Mouse (Mus musculus) heart, embryonic 16.5 days (tissue): ENCODE data around the gene Hoxd11. TPM values are rescaled to one million over a fixed set of nuclear protein-coding genes. Genes with fewer than 3 reads are reported as not detected.
A peak's percentile ranks its signal among the peaks of the same experiment; 100 is the strongest.

Experiments
- ATAC-seq: fragments of 200-750 bp; cut with Nextera tagmentation; replicated peaks from 2 replicates; pipeline ENCODE4 v1.8.0; 2017; ENCODE audit warnings: moderate number of reproducible peaks; ENCODE audit not compliant: insufficient read depth, low FRiP score; ENCODE audit errors: extremely low read depth
- H3K27ac ChIP-seq: fragments of 300-500 bp; sonication (generic); 2 replicates; pipeline ENCODE4 v1.5.1; 2014; ENCODE audit warnings: mild to moderate bottlenecking, low read length, control low read depth, moderate library complexity
- H3K27me3 ChIP-seq: fragments of 300-500 bp; sonication (generic); 2 replicates; pipeline ENCODE4 v1.6.1; 2014; ENCODE audit warnings: low read length, mixed read lengths; ENCODE audit not compliant: control insufficient read depth, insufficient read depth
- H3K36me3 ChIP-seq: fragments of 300-500 bp; sonication (generic); 2 replicates; pipeline ENCODE4 v1.6.1; 2014; ENCODE audit not compliant: control insufficient read depth, insufficient read depth
- H3K4me1 ChIP-seq: fragments of 300-500 bp; sonication (generic); 2 replicates; pipeline ENCODE4 v1.6.1; 2014; ENCODE audit warnings: low read length, mixed read lengths; ENCODE audit not compliant: control insufficient read depth, insufficient read depth
- H3K4me2 ChIP-seq: fragments of 300-500 bp; sonication (generic); 2 replicates; pipeline ENCODE4 v1.6.1; 2014; ENCODE audit warnings: low read depth, mild to moderate bottlenecking, control low read depth, low read length
- H3K4me3 ChIP-seq: fragments of 300-500 bp; sonication (generic); 2 replicates; pipeline ENCODE4 v1.5.1; 2014; ENCODE audit warnings: mild to moderate bottlenecking, control low read depth, low read length
- H3K9ac ChIP-seq: fragments of 300-500 bp; sonication (generic); 2 replicates; pipeline ENCODE4 v1.6.1; 2014; ENCODE audit warnings: low read length, control low read depth
- H3K9me3 ChIP-seq: fragments of 300-500 bp; sonication (generic); replicated peaks from 2 replicates; pipeline ENCODE4 v1.6.1; 2016; ENCODE audit warnings: low read length; ENCODE audit not compliant: control insufficient read depth
- WGBS: fragments of 180-500 bp; shearing (Covaris S2); extraction: QIAGEN DNeasy Blood & Tissue Kit; methylation state at CpG from one replicate; pipeline ENCODE4 v1.1.7; 2014; 5-methylcytosine and 5-hydroxymethylcytosine counted together
- polyA plus RNA-seq: library from polyadenylated mRNA; unstranded; fragments of >200 nt; fragmentation: Nextera tagmentation; extraction: Ambion mirVana; gene quantifications from 2 replicates; pipeline ENCODE4 v1.2.1, GENCODE M21; 2015

Hoxd11 gene
- polyA plus RNA-seq, 1 experiment from 2014 or later = not detected

GRCm38 (mm10) chr2:74696442-74697335 lies 17.3 kb downstream of the Hoxd11 start:
- Histone ChIP-seq H3K4me1 (peaks cover 7% of the 10 kb centered on the region; the same call in 1 of the 2 replicates), H3K36me3 (no peaks in the 10 kb centered on the region), H3K27me3 (peaks cover 94% of the 10 kb centered on the region), H3K9me3 (no peaks in the 10 kb centered on the region), H3K9ac (no peak overlapping the region), H3K4me3 (no peak overlapping the region), H3K4me2 (no peak overlapping the region), H3K27ac (no peak overlapping the region)
- WGBS = 3% methylated on average over 34 of the region's 34 CpGs
- no peak for ATAC-seq

- Histone ChIP-seq H3K27me3 (peaks cover 91% of the 10 kb centered on the region), H3K9me3 (no peaks in the 10 kb centered on the region), H3K4me1 (peaks cover 7% of the 10 kb centered on the region; the same call in 1 of the 2 replicates), H3K4me3 (peak within 1 kb of the TSS; percentile 44), H3K36me3 (no peaks in the 10 kb centered on the region), H3K9ac (no peak within 1 kb of the TSS), H3K4me2 (peak within 1 kb of the TSS; percentile 65), H3K27ac (no peak within 1 kb of the TSS)
- peak; percentile 28 for ATAC-seq
- under 1% methylated on average over 43 of the region's 43 CpGs for WGBS
Observed at GRCm38 (mm10) chr2:74697567-74698121, 18.3 kb downstream of the Hoxd11 start, which contains the start of gene Hoxd9. TSS of gene Hoxd9 (plus strand) at chr2:74697727.

- WGBS = under 1% methylated on average over 86 of the region's 86 CpGs
- no peak overlapping the region for H3K27ac ChIP-seq
- peaks cover 7% of the 10 kb centered on the region; the same call in 1 of the 2 replicates for H3K4me1 ChIP-seq
- no peaks in the 10 kb centered on the region for H3K36me3 ChIP-seq
- peak overlapping the region; percentile 44 for H3K4me3 ChIP-seq
- peaks cover 90% of the 10 kb centered on the region for H3K27me3 ChIP-seq
- no peaks in the 10 kb centered on the region for H3K9me3 ChIP-seq
- H3K9ac ChIP-seq = no peak overlapping the region
- ATAC-seq = no peak
- H3K4me2 ChIP-seq = peak overlapping the region; percentile 65
Observed at GRCm38 (mm10) chr2:74698201-74699052, 19.1 kb downstream of the Hoxd11 start.

GRCm38 (mm10) chr2:74699053-74699430 lies 19.7 kb downstream of the Hoxd11 start:
- H3K36me3 ChIP-seq = no peaks in the 10 kb centered on the region
- H3K9ac ChIP-seq = no peak overlapping the region
- WGBS = 2% methylated on average over 17 of the region's 17 CpGs
- H3K4me1 ChIP-seq = peaks cover 7% of the 10 kb centered on the region; the same call in 1 of the 2 replicates
- H3K4me3 ChIP-seq = no peak overlapping the region
- H3K9me3 ChIP-seq = no peaks in the 10 kb centered on the region
- ATAC-seq = no peak
- H3K4me2 ChIP-seq = no peak overlapping the region
- H3K27ac ChIP-seq = no peak overlapping the region
- peaks cover 90% of the 10 kb centered on the region for H3K27me3 ChIP-seq

- 5% methylated on average over 23 of the region's 23 CpGs for WGBS
- H3K4me3 ChIP-seq = no peak overlapping the region
- no peaks in the 10 kb centered on the region for H3K36me3 ChIP-seq
- H3K9me3 ChIP-seq = no peaks in the 10 kb centered on the region
- no peak overlapping the region for H3K4me2 ChIP-seq
- peaks cover 9% of the 10 kb centered on the region for H3K4me1 ChIP-seq
- no peak overlapping the region for H3K27ac ChIP-seq
- peaks cover 89% of the 10 kb centered on the region for H3K27me3 ChIP-seq
- H3K9ac ChIP-seq = no peak overlapping the region
- no peak for ATAC-seq
Observed at GRCm38 (mm10) chr2:74699664-74700545, 20.5 kb downstream of the Hoxd11 start.

- H3K9me3 ChIP-seq = no peaks in the 10 kb centered on the region
- no peak overlapping the region for H3K4me2 ChIP-seq
- H3K9ac ChIP-seq = no peak overlapping the region
- no peak overlapping the region for H3K4me3 ChIP-seq
- no peaks in the 10 kb centered on the region for H3K36me3 ChIP-seq
- H3K27ac ChIP-seq = no peak overlapping the region
- H3K27me3 ChIP-seq = peaks cover 89% of the 10 kb centered on the region
- no peak for ATAC-seq
- peaks cover 10% of the 10 kb centered on the region for H3K4me1 ChIP-seq
- WGBS = 8% methylated on average over 22 of the region's 22 CpGs
Observed at GRCm38 (mm10) chr2:74700546-74701112, 21.3 kb downstream of the Hoxd11 start.

- H3K9ac ChIP-seq = no peak overlapping the region
- H3K4me2 ChIP-seq = no peak overlapping the region
- ATAC-seq = no peak
- no peaks in the 10 kb centered on the region for H3K36me3 ChIP-seq
- peaks cover 88% of the 10 kb centered on the region for H3K27me3 ChIP-seq
- H3K4me3 ChIP-seq = no peak overlapping the region
- H3K27ac ChIP-seq = no peak overlapping the region
- H3K4me1 ChIP-seq = peaks cover 10% of the 10 kb centered on the region
- no peaks in the 10 kb centered on the region for H3K9me3 ChIP-seq
- 14% methylated on average over 17 of the region's 17 CpGs for WGBS
Observed at GRCm38 (mm10) chr2:74701949-74702819, 22.8 kb downstream of the Hoxd11 start.
